Mouse (Mus musculus) liver, embryonic 16.5 days (tissue): ENCODE results near the gene Gm32742. TPM values are rescaled to one million over a fixed set of nuclear protein-coding genes. Genes with fewer than 3 reads are reported as not detected.

ENCODE experiments used
- ATAC-seq: fragments of 200-750 bp; cut with Nextera tagmentation; 2 replicates; pipeline ENCODE4 v1.8.0; 2017; ENCODE audit warnings: low read depth, mild to moderate bottlenecking, moderate number of reproducible peaks, moderate library complexity
- H3K27ac ChIP-seq: fragments of 300-500 bp; sonication (generic); 2 replicates; pipeline ENCODE4 v1.5.1; 2014; ENCODE audit warnings: mild to moderate bottlenecking, low read length
- H3K27me3 ChIP-seq: fragments of 300-500 bp; sonication (generic); 2 replicates; pipeline ENCODE4 v1.6.1; 2014; ENCODE audit warnings: low read depth, low read length, mixed read lengths; ENCODE audit not compliant: control insufficient read depth, insufficient read depth
- H3K36me3 ChIP-seq: fragments of 300-500 bp; sonication (generic); 2 replicates; pipeline ENCODE4 v1.6.1; 2014; ENCODE audit warnings: mild to moderate bottlenecking; ENCODE audit not compliant: control insufficient read depth, insufficient read depth
- H3K4me1 ChIP-seq: fragments of 300-500 bp; sonication (generic); 2 replicates; pipeline ENCODE4 v1.6.1; 2014; ENCODE audit warnings: low read depth, low read length, mixed read lengths; ENCODE audit not compliant: control insufficient read depth
- H3K4me2 ChIP-seq: fragments of 300-500 bp; sonication (generic); 2 replicates; pipeline ENCODE4 v1.6.1; 2014; ENCODE audit warnings: low read depth, low read length, mixed read lengths
- H3K4me3 ChIP-seq: fragments of 300-500 bp; sonication (generic); 2 replicates; pipeline ENCODE4 v1.5.1; 2014; ENCODE audit warnings: low read depth, mild to moderate bottlenecking, low read length
- H3K9ac ChIP-seq: fragments of 300-500 bp; sonication (generic); 2 replicates; pipeline ENCODE4 v1.6.1; 2014; ENCODE audit warnings: low read depth, low read length
- H3K9me3 ChIP-seq: fragments of 300-500 bp; sonication (generic); replicated peaks from 2 replicates; pipeline ENCODE4 v1.6.1; 2016; ENCODE audit warnings: low read length; ENCODE audit not compliant: control insufficient read depth
- WGBS: fragments of 180-500 bp; shearing (Covaris S2); extraction: QIAGEN DNeasy Blood & Tissue Kit; methylation state at CpG from one replicate; pipeline ENCODE4 v1.1.7; 2014; ENCODE audit not compliant: insufficient replicate concordance; 5-methylcytosine and 5-hydroxymethylcytosine counted together
- polyA plus RNA-seq: library from polyadenylated mRNA; unstranded; fragments of >200 nt; fragmentation: Nextera tagmentation; extraction: Ambion mirVana; gene quantifications from 2 replicates; pipeline ENCODE4 v1.2.1, GENCODE M21; 2015

Gene Gm32742
- polyA plus RNA-seq, 1 experiment from 2014 or later: not detected

DNA sequence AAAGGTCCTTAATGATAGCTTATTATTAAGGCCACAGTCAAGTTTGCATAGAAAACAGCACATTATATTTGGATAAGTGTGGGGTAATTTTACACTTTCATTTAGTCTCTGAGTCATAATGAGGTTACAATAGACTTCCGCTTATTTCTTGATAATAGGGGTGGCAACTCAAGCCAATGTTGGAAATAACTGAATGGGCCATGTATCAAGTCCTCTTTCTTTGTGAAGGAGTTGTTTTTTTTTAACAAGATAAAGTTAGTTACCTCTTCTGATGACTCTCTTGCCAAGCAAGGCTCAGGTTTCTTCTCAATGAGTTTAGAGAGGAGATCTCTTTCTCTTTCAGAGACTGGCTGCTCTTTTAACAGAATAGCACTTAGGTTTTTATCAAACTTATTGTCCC lies 27.0 kb downstream of the Gm32742 start:
- no peak overlapping the region for H3K4me2 ChIP-seq
- H3K4me3 ChIP-seq: no peak overlapping the region
- no peaks in the 10 kb centered on the region for H3K27me3 ChIP-seq
- H3K27ac ChIP-seq: no peak overlapping the region
- H3K9ac ChIP-seq: no peak overlapping the region
- no peaks in the 10 kb centered on the region for H3K9me3 ChIP-seq
- H3K4me1 ChIP-seq: peaks cover 4% of the 10 kb centered on the region
- no peak for ATAC-seq
- WGBS: 68% methylated on average over 1 of the region's 1 CpGs
- H3K36me3 ChIP-seq: no peaks in the 10 kb centered on the region

DNA sequence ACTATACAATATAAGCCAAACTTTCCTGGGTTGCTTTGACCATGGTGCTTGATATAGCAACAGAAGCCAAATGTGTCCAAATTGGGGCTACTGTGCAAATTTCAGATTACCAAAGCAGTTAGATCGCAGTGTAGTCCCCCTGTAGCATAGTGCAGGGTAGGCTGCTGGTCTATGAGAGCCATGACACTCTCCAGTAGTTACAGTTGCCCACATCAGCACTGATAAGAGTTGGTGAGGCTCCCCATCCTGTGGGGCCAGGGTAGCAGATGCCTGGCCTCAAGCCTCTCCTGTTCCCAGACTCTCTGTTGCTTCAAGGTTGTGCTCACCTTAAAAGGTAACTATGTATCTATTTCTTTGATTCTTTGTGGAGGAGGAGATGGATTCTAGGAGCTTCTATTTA lies 27.5 kb downstream of the Gm32742 start:
- H3K9me3 ChIP-seq: no peaks in the 10 kb centered on the region
- H3K27ac ChIP-seq: no peak overlapping the region
- no peaks in the 10 kb centered on the region for H3K36me3 ChIP-seq
- 52% methylated on average over 1 of the region's 1 CpGs for WGBS
- H3K4me2 ChIP-seq: no peak overlapping the region
- peak; percentile 71 for ATAC-seq
- H3K4me1 ChIP-seq: peaks cover 4% of the 10 kb centered on the region
- no peak overlapping the region for H3K4me3 ChIP-seq
- H3K9ac ChIP-seq: no peak overlapping the region
- H3K27me3 ChIP-seq: no peaks in the 10 kb centered on the region

DNA sequence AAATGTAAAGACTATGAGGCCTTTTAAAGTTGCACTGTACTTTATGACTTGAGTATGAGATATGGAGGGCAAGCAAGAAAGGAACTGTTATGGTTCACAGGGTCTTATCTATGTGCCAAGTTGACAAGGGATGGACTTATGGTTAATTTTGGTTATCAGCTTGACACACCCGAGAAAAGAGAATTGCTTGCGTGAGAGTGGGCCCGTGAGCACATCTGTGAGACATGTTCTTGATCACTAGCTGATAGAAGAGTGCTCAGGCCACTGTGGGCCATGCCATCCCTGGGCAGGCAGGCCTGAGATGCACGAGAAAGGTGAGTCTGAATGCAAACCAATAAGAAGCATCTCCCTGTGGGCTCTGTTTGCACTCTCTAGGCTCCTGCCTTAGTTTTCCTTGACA lies 27.9 kb downstream of the Gm32742 start:
- Histone ChIP-seq H3K27me3 (no peaks in the 10 kb centered on the region), H3K4me1 (peaks cover 4% of the 10 kb centered on the region), H3K9me3 (no peaks in the 10 kb centered on the region), H3K27ac (no peak overlapping the region), H3K4me3 (no peak overlapping the region), H3K4me2 (no peak overlapping the region), H3K36me3 (no peaks in the 10 kb centered on the region), H3K9ac (no peak overlapping the region)
- WGBS: 30% methylated on average over 4 of the region's 4 CpGs
- peak; percentile 43; the same call in 1 of the 2 replicates for ATAC-seq

DNA sequence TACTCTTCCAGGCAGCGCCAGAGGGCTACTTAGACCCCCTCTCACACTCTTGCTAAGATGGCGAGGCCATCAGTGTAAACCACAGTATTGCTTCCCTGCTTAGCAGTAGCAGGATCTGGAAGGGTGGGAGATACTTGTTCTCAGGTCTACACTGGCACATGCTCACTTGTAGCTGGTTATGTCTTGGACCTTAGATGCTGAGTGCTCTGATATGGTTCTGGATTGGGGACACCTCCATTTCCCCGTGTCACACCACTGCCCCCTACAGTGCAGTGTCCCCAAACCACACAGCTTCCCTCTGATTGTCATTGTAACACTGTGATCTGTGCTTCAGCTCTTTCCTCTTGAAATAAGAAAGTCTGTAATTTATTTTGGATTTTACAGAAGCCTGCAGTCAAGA lies 28.3 kb downstream of the Gm32742 start:
- WGBS: 46% methylated on average over 3 of the region's 3 CpGs
- no peak overlapping the region for H3K9ac ChIP-seq
- ATAC-seq: no peak
- no peak overlapping the region for H3K27ac ChIP-seq
- H3K4me1 ChIP-seq: peaks cover 4% of the 10 kb centered on the region
- H3K4me3 ChIP-seq: no peak overlapping the region
- no peak overlapping the region for H3K4me2 ChIP-seq
- no peaks in the 10 kb centered on the region for H3K36me3 ChIP-seq
- H3K9me3 ChIP-seq: no peaks in the 10 kb centered on the region
- no peaks in the 10 kb centered on the region for H3K27me3 ChIP-seq

DNA sequence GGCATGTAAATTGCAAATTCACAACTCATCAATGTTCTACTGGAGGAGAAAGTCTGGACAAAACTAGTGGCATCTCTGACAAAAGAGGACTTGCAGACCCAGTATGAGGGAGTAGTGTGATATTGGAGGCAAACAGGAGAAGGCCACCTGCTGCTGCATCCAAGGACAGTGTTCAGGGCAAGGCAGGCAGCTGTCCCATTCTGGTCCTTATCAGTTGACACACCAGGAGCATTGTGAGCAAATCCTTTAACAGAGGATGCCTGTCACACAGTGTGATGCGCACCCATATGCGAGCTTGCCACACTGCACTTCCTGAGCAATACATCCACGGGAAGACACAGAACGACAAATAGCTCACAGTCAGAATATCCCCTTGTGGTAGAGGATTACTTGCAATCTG lies 50.5 kb downstream of the Gm32742 start:
- ATAC-seq: no peak

DNA sequence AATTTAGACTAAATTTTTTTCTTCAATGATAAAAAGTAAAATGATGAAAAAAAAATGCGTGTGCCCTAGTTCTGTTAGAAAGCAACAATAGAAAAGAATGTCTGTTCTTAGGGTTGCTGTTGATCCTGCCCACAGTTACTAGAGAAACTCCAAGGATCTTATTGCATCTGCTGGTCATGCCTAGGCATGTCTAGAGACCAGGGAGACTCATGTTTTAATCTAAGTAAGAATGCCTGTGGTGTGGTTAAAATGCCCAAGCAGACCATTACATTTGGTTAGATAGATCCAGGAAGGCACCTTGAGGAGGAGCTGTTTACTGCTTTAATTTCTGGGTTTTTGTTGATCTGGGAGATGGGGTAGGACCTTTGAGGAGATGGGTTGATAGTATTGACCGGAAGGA lies 59.6 kb downstream of the Gm32742 start:
- Histone ChIP-seq H3K9ac (no peak overlapping the region), H3K4me3 (no peak overlapping the region), H3K36me3 (no peaks in the 10 kb centered on the region), H3K27me3 (peaks cover 37% of the 10 kb centered on the region), H3K27ac (no peak overlapping the region), H3K4me1 (no peaks in the 10 kb centered on the region), H3K9me3 (no peaks in the 10 kb centered on the region), H3K4me2 (no peak overlapping the region)
- WGBS: 29% methylated on average over 2 of the region's 2 CpGs
- ATAC-seq: no peak

More for the DNA sequence above, 50.5 kb downstream of the Gm32742 start:
- 39% methylated on average over 4 of the region's 4 CpGs for WGBS
- Histone ChIP-seq H3K9ac (no peak overlapping the region), H3K4me3 (no peak overlapping the region), H3K4me1 (no peaks in the 10 kb centered on the region), H3K9me3 (no peaks in the 10 kb centered on the region), H3K36me3 (no peaks in the 10 kb centered on the region), H3K27me3 (no peaks in the 10 kb centered on the region), H3K27ac (no peak overlapping the region), H3K4me2 (no peak overlapping the region)

DNA sequence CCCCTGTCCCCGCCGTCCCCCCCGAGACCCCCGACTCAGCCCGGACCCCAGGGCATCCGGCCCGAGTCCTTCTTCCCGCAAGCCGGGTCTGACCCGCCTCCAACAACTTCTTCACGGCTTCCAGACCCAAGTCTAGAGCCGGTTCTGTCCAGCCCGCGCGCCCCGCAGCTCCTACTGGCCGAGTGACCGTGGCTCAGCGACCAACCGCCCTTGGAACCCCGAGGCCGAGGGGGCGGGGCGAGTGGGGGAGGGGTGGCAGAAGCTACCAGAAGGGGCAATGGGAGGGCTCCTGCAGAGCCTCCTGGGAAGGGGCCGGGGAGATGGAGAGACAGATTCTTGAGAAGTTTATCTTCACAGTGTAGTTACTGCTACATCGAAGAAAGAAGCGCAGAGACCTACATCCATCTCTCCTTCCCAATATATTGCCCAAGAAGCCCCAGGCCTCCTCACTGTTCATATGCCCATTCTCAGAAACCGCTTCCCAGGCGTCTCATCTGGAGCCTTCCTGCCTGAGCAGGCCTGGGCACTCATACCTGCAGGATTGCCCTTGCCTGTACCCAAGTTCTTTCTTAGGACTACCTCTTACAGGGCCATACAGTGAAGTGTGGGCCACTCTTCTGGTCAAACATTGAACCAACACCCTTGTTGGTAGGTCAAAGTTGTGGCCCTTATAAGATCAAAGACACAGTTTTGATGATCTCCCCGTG lies 61.4 kb downstream of the Gm32742 start:
- peak overlapping the region; percentile 45 for H3K4me3 ChIP-seq
- no peaks in the 10 kb centered on the region for H3K4me1 ChIP-seq
- no peak overlapping the region for H3K27ac ChIP-seq
- H3K36me3 ChIP-seq: no peaks in the 10 kb centered on the region
- no peak for ATAC-seq
- no peaks in the 10 kb centered on the region for H3K9me3 ChIP-seq
- H3K9ac ChIP-seq: no peak overlapping the region; the same call in 1 of the 2 replicates
- WGBS: 12% methylated on average over 30 of the region's 30 CpGs
- H3K4me2 ChIP-seq: peak overlapping the region; percentile 68
- H3K27me3 ChIP-seq: peaks cover 42% of the 10 kb centered on the region

DNA sequence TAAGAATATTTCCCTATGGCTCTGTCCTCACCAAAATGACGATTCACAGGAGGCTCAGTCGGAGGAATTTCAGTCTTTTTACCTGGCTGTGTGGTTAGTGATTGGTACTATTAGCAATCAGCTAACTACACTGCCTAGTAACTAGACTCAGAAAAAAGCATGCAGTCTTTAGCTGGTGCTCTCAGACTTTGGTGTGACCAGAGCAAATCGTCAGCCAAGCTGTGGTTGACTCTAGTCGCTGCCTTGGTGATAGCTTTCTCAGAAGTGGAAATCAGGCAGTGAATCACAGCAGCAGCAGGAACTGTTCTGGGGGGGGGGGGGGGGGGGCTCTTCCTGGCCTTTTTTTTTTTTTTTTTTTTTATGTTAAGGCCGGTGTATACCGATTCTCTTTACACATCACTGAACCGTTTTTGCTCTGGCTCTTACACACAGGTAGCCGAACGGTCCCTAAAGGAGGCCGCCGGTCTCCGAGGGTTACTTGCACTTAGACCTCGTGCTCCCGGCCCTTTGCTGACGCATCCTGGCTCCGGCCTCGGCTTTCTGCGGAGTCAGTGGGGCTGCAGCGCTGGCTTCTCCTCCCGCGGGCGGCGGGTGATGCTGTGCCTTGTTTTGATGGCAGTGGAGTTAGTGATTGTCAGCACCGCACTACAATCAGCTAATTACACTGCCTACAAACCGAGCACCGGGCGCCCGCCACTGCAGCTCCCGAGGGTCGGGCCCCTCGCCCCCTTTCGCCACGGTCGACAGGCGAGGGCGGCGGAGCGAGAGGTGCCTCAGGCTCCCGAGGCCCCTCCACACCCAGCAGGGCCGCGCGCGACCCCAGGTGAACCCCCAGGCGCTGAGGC lies 62.1 kb downstream of the Gm32742 start:
- ATAC-seq: no peak
- WGBS: 1% methylated on average over 44 of the region's 44 CpGs
- no peaks in the 10 kb centered on the region for H3K9me3 ChIP-seq
- no peak overlapping the region for H3K9ac ChIP-seq
- H3K4me2 ChIP-seq: peak overlapping the region; percentile 68
- H3K36me3 ChIP-seq: no peaks in the 10 kb centered on the region
- H3K27me3 ChIP-seq: peaks cover 42% of the 10 kb centered on the region
- peak overlapping the region; percentile 45 for H3K4me3 ChIP-seq
- H3K4me1 ChIP-seq: no peaks in the 10 kb centered on the region
- H3K27ac ChIP-seq: no peak overlapping the region
